Mouse (Mus musculus) heart, embryonic 15.5 days (tissue): Measurements from ENCODE around the gene D7Ertd443e. TPM values are rescaled to one million over a fixed set of nuclear protein-coding genes. Genes with fewer than 3 reads are reported as not detected.

ENCODE experiments used
- ATAC-seq: fragments of 200-750 bp; cut with Nextera tagmentation; replicated peaks from 2 replicates; pipeline ENCODE4 v1.8.0; 2017; ENCODE audit warnings: low read depth, moderate TSS enrichment; ENCODE audit not compliant: insufficient number of reproducible peaks, insufficient read depth, low FRiP score
- H3K27ac ChIP-seq: fragments of 300-500 bp; sonication (generic); 2 replicates; pipeline ENCODE4 v1.5.1; 2015; ENCODE audit warnings: mild to moderate bottlenecking, inconsistent platforms
- H3K27me3 ChIP-seq: fragments of 300-500 bp; sonication (generic); 2 replicates; pipeline ENCODE4 v1.6.1; 2015; ENCODE audit warnings: inconsistent platforms
- H3K36me3 ChIP-seq: fragments of 300-500 bp; sonication (generic); 2 replicates; pipeline ENCODE4 v1.6.1; 2015; ENCODE audit warnings: mild to moderate bottlenecking, inconsistent platforms
- H3K4me1 ChIP-seq: fragments of 300-500 bp; sonication (generic); replicated peaks from 2 replicates; pipeline ENCODE4 v1.6.1; 2015; ENCODE audit warnings: inconsistent platforms
- H3K4me2 ChIP-seq: fragments of 300-500 bp; sonication (generic); 2 replicates; pipeline ENCODE4 v1.6.1; 2015; ENCODE audit warnings: inconsistent platforms, mild to moderate bottlenecking, moderate library complexity
- H3K4me3 ChIP-seq: fragments of 300-500 bp; sonication (generic); 2 replicates; pipeline ENCODE4 v1.5.1; 2015; ENCODE audit warnings: mild to moderate bottlenecking, inconsistent platforms
- H3K9ac ChIP-seq: fragments of 300-500 bp; sonication (generic); 2 replicates; pipeline ENCODE4 v1.6.1; 2015; ENCODE audit warnings: mild to moderate bottlenecking, inconsistent platforms
- H3K9me3 ChIP-seq: fragments of 300-500 bp; sonication (generic); replicated peaks from 2 replicates; pipeline ENCODE4 v1.6.1; 2016; ENCODE audit warnings: inconsistent platforms
- WGBS: fragments of 180-500 bp; shearing (Covaris S2); methylation state at CpG from one replicate; pipeline ENCODE4 v1.1.7; 2015; ENCODE audit warnings: mixed read lengths; 5-methylcytosine and 5-hydroxymethylcytosine counted together
- polyA plus RNA-seq: library from polyadenylated mRNA; unstranded; fragments of >200 nt; fragmentation: Nextera tagmentation; extraction: Ambion mirVana; gene quantifications from 2 replicates; pipeline ENCODE4 v1.2.1, GENCODE M21; 2015

The D7Ertd443e gene
- 0.13 and 0.18 TPM in 2 replicates for polyA plus RNA-seq

GRCm38 (mm10) chr7:134385561-134385960 lies at the start of gene D7Ertd443e:
Gene D7Ertd443e, minus strand, starts transcription at chr7:134385661.
- peaks cover 9% of the 10 kb centered on the region for H3K4me1 ChIP-seq
- H3K9ac ChIP-seq: no peak within 1 kb of the TSS
- no peak for ATAC-seq
- 91% methylated on average over 5 of the region's 5 CpGs for WGBS
- no peak within 1 kb of the TSS for H3K4me2 ChIP-seq
- no peak within 1 kb of the TSS for H3K4me3 ChIP-seq
- H3K27me3 ChIP-seq: no peaks in the 10 kb centered on the region
- no peaks in the 10 kb centered on the region for H3K9me3 ChIP-seq
- H3K27ac ChIP-seq: no peak within 1 kb of the TSS
- no peaks in the 10 kb centered on the region for H3K36me3 ChIP-seq

DNA sequence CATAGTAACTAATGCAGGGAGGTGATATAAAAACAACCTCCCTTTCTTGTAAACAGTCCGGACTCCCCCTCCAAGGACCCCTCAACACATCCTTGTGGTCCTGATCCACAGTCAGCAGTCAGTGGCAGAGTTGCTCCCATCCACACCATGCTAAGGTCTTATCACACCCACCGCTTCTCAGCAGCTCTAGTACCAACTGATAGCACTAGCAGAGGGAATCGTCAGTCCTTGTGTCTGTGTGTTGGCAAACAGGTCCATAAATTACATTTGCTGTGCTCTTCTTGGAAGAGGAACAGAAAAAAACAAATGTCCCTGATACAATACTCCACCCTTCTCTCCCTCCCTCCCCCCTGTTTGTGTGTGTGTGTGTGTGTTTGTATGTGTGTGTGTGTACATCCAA lies 46.2 kb upstream of the D7Ertd443e start:
- Histone ChIP-seq H3K27ac (no peak overlapping the region), H3K9ac (no peak overlapping the region), H3K4me2 (no peak overlapping the region), H3K4me1 (peaks cover 5% of the 10 kb centered on the region; the same call in 1 of the 2 replicates), H3K27me3 (no peaks in the 10 kb centered on the region), H3K4me3 (no peak overlapping the region), H3K36me3 (no peaks in the 10 kb centered on the region), H3K9me3 (no peaks in the 10 kb centered on the region)
- no peak for ATAC-seq
- WGBS: 55% methylated on average over 3 of the region's 3 CpGs

- Histone ChIP-seq H3K9me3 (no peaks in the 10 kb centered on the region), H3K27me3 (no peaks in the 10 kb centered on the region), H3K9ac (no peak overlapping the region), H3K4me2 (no peak overlapping the region), H3K4me1 (peaks cover 5% of the 10 kb centered on the region; the same call in 1 of the 2 replicates), H3K36me3 (no peaks in the 10 kb centered on the region), H3K27ac (no peak overlapping the region), H3K4me3 (no peak overlapping the region)
- no peak for ATAC-seq
- WGBS: 84% methylated on average over 2 of the region's 2 CpGs
Observed at GRCm38 (mm10) chr7:134428676-134429075, 43.2 kb upstream of the D7Ertd443e start.

DNA sequence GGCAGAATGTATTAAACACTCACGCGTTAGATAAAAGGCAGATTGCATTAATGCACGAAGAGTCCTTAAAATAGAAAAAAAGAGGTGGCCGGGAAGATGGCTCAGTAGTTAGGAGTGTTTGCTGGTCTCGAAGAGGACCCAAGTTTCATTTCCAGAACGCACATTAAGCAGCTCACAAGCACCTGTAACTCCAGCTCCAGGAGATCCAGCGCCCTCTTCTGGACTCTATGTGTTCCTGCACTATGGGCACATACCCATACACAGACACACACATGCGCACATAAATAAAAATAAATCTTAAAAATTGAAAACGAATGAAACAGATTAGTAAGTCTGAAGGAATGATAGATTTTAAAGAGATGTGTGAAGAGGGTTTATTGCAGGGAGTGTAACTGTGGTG lies 29.6 kb upstream of the D7Ertd443e start:
- H3K4me1 ChIP-seq: peaks cover 7% of the 10 kb centered on the region; the same call in 1 of the 2 replicates
- H3K9me3 ChIP-seq: no peaks in the 10 kb centered on the region
- no peak for ATAC-seq
- H3K27ac ChIP-seq: no peak overlapping the region
- H3K36me3 ChIP-seq: no peaks in the 10 kb centered on the region
- no peaks in the 10 kb centered on the region for H3K27me3 ChIP-seq
- no peak overlapping the region for H3K4me3 ChIP-seq
- WGBS: 94% methylated on average over 9 of the region's 9 CpGs
- no peak overlapping the region for H3K9ac ChIP-seq
- H3K4me2 ChIP-seq: no peak overlapping the region

GRCm38 (mm10) chr7:134414005-134414690 lies 28.7 kb upstream of the D7Ertd443e start:
- peaks cover 7% of the 10 kb centered on the region; the same call in 1 of the 2 replicates for H3K4me1 ChIP-seq
- no peaks in the 10 kb centered on the region for H3K27me3 ChIP-seq
- H3K4me3 ChIP-seq: no peak overlapping the region
- no peaks in the 10 kb centered on the region for H3K36me3 ChIP-seq
- no peak overlapping the region for H3K4me2 ChIP-seq
- H3K27ac ChIP-seq: no peak overlapping the region
- H3K9ac ChIP-seq: no peak overlapping the region
- no peak for ATAC-seq
- no peaks in the 10 kb centered on the region for H3K9me3 ChIP-seq
- WGBS: 26% methylated on average over 14 of the region's 14 CpGs

GRCm38 (mm10) chr7:134408641-134409040 lies 23.2 kb upstream of the D7Ertd443e start:
- Histone ChIP-seq H3K9me3 (no peaks in the 10 kb centered on the region), H3K27me3 (no peaks in the 10 kb centered on the region), H3K36me3 (no peaks in the 10 kb centered on the region), H3K4me1 (peaks cover 5% of the 10 kb centered on the region; the same call in 1 of the 2 replicates), H3K4me3 (no peak overlapping the region), H3K4me2 (no peak overlapping the region), H3K9ac (no peak overlapping the region), H3K27ac (no peak overlapping the region)
- no peak for ATAC-seq
- WGBS: 75% methylated on average over 13 of the region's 13 CpGs

- Histone ChIP-seq H3K9me3 (no peaks in the 10 kb centered on the region), H3K27me3 (no peaks in the 10 kb centered on the region), H3K4me2 (no peak overlapping the region), H3K4me1 (no peaks in the 10 kb centered on the region), H3K36me3 (no peaks in the 10 kb centered on the region), H3K4me3 (no peak overlapping the region), H3K27ac (no peak overlapping the region), H3K9ac (no peak overlapping the region)
- no peak for ATAC-seq
- 83% methylated on average over 2 of the region's 2 CpGs for WGBS
Observed at GRCm38 (mm10) chr7:134400746-134401145, 15.3 kb upstream of the D7Ertd443e start.

DNA sequence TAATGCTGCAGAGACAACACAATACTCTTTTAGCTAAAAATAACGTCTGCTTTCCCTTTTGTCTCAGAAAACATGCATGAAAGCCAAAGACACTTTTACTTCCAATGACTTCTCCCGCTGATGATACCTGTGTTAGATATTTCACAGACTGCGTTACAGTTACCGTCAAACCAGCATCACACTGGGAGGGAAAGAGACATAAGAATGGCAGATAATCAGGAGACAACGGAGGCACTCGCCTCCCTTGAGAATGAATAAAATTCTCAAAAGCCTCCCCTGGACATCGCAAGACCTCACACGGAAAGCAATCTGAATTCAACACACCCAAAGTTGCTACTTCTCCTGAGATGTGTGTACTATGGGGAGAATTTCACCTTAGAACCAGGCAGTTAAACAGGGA lies 11.3 kb upstream of the D7Ertd443e start:
- Histone ChIP-seq H3K36me3 (no peaks in the 10 kb centered on the region), H3K4me3 (no peak overlapping the region), H3K4me1 (no peaks in the 10 kb centered on the region), H3K27ac (no peak overlapping the region), H3K9ac (no peak overlapping the region), H3K9me3 (no peaks in the 10 kb centered on the region), H3K4me2 (no peak overlapping the region), H3K27me3 (no peaks in the 10 kb centered on the region)
- 71% methylated on average over 8 of the region's 8 CpGs for WGBS
- no peak for ATAC-seq

GRCm38 (mm10) chr7:134382791-134383190 lies 2.7 kb downstream of the D7Ertd443e start:
- WGBS: 78% methylated on average over 3 of the region's 3 CpGs
- Histone ChIP-seq H3K4me2 (no peak overlapping the region), H3K9ac (no peak overlapping the region), H3K27ac (no peak overlapping the region), H3K4me1 (peaks cover 9% of the 10 kb centered on the region), H3K36me3 (no peaks in the 10 kb centered on the region), H3K27me3 (no peaks in the 10 kb centered on the region), H3K4me3 (no peak overlapping the region), H3K9me3 (no peaks in the 10 kb centered on the region)
- no peak for ATAC-seq

DNA sequence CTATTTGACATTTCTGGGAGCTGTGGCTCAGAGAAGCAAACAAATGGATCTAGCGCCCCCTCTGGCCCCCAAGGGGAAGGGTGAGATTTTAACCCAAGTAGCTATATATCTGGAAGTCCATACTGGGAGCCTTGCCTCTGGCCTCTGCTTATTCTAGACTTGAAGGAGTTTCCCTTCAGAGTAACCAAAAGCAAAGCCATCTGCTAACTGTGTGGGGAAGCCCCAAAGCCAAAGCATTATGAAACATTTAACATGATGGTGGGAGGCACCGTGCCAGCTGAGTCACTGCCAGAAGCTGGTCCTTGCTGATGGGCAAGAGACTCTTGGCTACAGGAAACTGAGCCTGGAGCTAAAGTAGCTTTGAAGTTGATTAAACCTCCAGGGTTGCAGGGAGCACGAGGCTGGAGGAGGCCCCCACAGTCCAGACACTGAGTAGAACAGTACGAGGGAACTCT lies 4.0 kb downstream of the D7Ertd443e start:
- Histone ChIP-seq H3K36me3 (no peaks in the 10 kb centered on the region), H3K9ac (no peak overlapping the region), H3K4me1 (peaks cover 13% of the 10 kb centered on the region), H3K27ac (0 out of 2 replicates have a peak overlapping the region, but pooled peaks have one; percentile 41), H3K27me3 (no peaks in the 10 kb centered on the region), H3K4me2 (no peak overlapping the region), H3K4me3 (no peak overlapping the region), H3K9me3 (no peaks in the 10 kb centered on the region)
- ATAC-seq: peak; percentile 79
- 22% methylated on average over 4 of the region's 4 CpGs for WGBS

DNA sequence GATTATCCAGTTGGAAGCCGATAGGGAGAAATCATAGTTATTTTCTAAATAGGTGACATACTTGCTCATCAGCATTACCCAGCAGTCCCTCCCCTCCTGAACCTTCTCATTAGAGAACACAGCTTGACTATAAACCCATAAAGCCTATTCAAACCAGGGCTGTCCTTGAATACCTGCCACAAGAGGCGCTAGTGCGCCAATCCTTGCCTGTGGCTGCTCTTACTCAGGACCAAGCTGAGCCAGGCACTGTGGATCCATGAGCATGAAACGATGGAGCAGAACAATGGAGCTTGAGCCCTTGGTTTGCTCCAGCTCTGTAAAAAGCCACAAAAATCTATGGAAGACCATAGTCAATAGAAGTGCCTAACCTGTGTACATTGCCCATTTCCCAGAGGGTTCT lies 7.2 kb downstream of the D7Ertd443e start:
- no peak overlapping the region for H3K4me3 ChIP-seq
- peaks cover 14% of the 10 kb centered on the region for H3K4me1 ChIP-seq
- H3K9me3 ChIP-seq: no peaks in the 10 kb centered on the region
- H3K4me2 ChIP-seq: no peak overlapping the region
- no peaks in the 10 kb centered on the region for H3K36me3 ChIP-seq
- ATAC-seq: no peak
- no peaks in the 10 kb centered on the region for H3K27me3 ChIP-seq
- H3K27ac ChIP-seq: no peak overlapping the region
- WGBS: 52% methylated on average over 4 of the region's 4 CpGs
- H3K9ac ChIP-seq: no peak overlapping the region

DNA sequence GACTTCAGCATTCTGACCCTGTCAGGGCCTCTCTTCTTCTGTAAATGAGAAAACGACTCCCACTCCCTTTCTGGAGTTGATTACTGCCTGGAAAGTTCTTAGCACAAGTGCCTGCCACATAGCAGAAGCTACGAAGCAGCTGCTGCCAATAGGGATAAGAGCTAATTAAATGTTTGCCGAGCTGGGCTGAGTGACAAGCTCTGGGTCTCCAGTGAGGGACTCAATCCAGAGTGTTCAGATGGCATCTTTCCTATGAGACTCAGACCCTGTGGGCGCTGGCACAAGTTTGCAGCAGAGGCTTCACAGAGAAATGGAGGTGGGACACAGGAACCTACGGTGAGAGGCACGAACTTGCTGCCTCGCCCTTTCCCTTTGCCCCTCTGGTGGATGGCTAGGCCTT lies 8.7 kb downstream of the D7Ertd443e start:
- no peak for ATAC-seq
- no peak overlapping the region for H3K4me3 ChIP-seq
- peaks cover 14% of the 10 kb centered on the region for H3K4me1 ChIP-seq
- no peak overlapping the region for H3K4me2 ChIP-seq
- H3K9me3 ChIP-seq: no peaks in the 10 kb centered on the region
- no peaks in the 10 kb centered on the region for H3K27me3 ChIP-seq
- H3K36me3 ChIP-seq: no peaks in the 10 kb centered on the region
- WGBS: 56% methylated on average over 7 of the region's 7 CpGs
- H3K9ac ChIP-seq: no peak overlapping the region
- no peak overlapping the region for H3K27ac ChIP-seq
